Mouse (Mus musculus) E14TG2a.4 (cell line): ENCODE results near the gene Rbpj.

Experiments
- CTCF ChIP-seq: conservative IDR thresholded peaks from 2 replicates; pipeline ENCODE4 v1.5.1; 2014; ENCODE audit warnings: low read length
- NANOG ChIP-seq: IDR thresholded peaks from 2 replicates; pipeline ENCODE4 v1.6.1; 2014; ENCODE audit warnings: borderline replicate concordance, low read length, mixed read lengths
- POU5F1 ChIP-seq: IDR thresholded peaks from 2 replicates; pipeline ENCODE4 v1.6.1; 2014; ENCODE audit warnings: low read length, borderline replicate concordance

- TF ChIP-seq POU5F1 (no peak), CTCF (no peak), NANOG (peak; percentile 97)
These were observed 39.8 kb downstream of the Rbpj start for GRCm38 (mm10) chr5:53505751-53506150.
